Mouse (Mus musculus) neutrophil, adult 5-6 weeks (primary cell): ENCODE results near the gene Mblac2. TPM values are rescaled to one million over a fixed set of nuclear protein-coding genes. Genes with fewer than 3 reads are reported as not detected.

Experiments used
- ATAC-seq: fragments of 151-379, 151-347 bp; 2 replicates; pipeline ENCODE4 v1.8.0; 2017; ENCODE audit warnings: mild to moderate bottlenecking, moderate TSS enrichment; ENCODE audit not compliant: insufficient number of reproducible peaks, poor library complexity, low FRiP score, severe bottlenecking; ENCODE audit errors: extremely low read depth
- total RNA-seq: library from RNA; stranded (forward); fragments of 200-1000 nt; gene quantifications from 2 replicates; pipeline ENCODE4 v1.2.3, GENCODE M21; 2017

The Mblac2 gene
- total RNA-seq, 1 experiment from 2014 or later: 5.9 TPM

DNA sequence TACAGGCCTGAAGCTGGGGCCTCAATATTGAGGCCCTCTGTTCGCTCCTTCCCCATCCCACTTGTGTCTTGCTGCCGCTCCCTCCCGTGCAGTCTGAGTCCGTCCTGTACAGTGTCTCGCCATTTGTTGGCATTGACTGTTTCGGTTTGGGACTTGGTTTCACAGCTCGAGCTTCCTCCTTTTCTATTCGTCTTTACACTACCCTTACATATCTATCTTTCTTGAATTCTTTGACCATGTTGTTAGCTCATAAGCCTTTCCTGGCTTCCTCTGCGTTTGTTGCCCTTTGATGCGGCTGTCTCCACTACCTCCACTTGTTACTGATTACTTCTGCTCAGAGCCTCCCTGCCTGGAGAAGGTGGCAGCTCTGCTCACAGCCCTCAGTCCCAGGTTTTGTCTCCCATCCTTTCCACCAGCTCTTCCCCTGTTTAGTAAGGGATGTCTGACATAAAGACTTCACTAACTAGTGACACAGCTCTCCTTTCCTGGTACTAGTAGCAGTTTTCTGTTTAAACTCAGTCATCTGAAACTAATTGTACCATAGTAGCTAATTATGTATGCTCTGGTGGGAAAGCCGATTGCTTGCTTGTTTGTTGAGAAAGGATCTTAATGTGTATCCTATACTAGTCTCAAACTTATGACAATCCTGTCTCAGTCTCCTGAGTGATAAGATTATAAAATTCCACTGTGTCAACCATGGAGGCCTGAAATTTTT is 74.8 kb downstream of the Mblac2 start:
- ATAC-seq: no peak

- ATAC-seq: no peak
These were observed 79.0 kb downstream of the Mblac2 start for GRCm38 (mm10) chr13:81790160-81790559.

GRCm38 (mm10) chr13:81791861-81792260 is 80.7 kb downstream of the Mblac2 start:
- ATAC-seq: no peak

GRCm38 (mm10) chr13:81793850-81794249 is 82.7 kb downstream of the Mblac2 start:
- peak; percentile 98 for ATAC-seq

DNA sequence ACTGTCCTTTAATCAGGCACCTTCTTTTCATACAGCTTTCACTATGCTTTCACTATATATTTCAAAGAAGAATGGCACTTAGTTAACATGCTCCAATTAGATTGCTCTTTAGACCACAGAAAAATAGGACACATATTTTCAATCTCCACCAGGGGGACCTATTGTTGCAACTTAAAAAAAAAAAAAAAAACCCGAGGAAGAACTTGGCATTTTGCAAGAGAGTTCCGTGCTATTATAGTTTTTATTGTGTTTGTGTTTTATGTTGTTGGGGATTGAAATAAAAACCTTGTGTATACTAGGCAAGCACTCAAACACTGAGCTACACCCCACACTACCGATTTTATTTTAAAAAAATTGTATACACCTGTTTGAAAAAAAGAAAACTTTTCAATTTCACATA is 90.0 kb downstream of the Mblac2 start:
- peak; percentile 63 for ATAC-seq

Other genes with a start within 250 kb of the Mblac2 start
- 0.47 TPM in 1 of 2 replicates, not detected in the other for gene Adgrv1, start 78.2 kb upstream of the Mblac2 start, total RNA-seq
- 44.8 and 78.7 TPM in 2 replicates for gene Lysmd3, start 53.7 kb upstream of the Mblac2 start, total RNA-seq
- 8.4 and 11.8 TPM in 2 replicates for gene Polr3g, start 328 bp upstream of the Mblac2 start, total RNA-seq
- gene Cetn3, start 71.7 kb downstream of the Mblac2 start, total RNA-seq: 139 and 158 TPM in 2 replicates